Mouse (Mus musculus): ENCODE data around the gene Ctnnd2. TPM values are rescaled to one million over a fixed set of nuclear protein-coding genes. Genes with fewer than 3 reads are reported as not detected.
A peak's percentile ranks its signal among the peaks of the same experiment; 100 is the strongest.

Ctnnd2 gene
- polyA plus RNA-seq, 1 experiment from 2014 or later, result 19.9 TPM

DNA sequence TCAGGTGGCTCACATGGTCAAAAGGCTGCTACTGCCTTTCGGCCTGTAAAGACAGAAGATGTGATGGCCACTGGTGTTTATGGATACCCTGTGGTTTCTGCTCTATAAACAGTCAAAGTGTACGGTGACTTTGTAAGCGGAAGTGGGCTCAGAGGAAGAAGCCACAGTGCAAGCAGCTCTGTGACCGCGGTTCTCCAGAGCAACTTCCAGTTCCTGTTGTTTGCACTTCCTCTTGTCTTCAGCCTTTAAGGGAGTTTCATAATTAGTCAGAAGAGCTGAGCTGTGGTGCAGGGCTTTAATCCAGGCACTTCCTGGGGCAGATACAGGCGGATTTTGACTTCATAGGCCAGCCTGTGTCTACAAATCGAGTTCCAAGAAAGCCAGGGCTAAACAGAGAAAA, 438.2 kb downstream of the Ctnnd2 start:
- Histone ChIP-seq H3K9ac (no peak overlapping the region), H3K36me3 (ENCODE audit: insufficient read depth) (no peaks in the 10 kb centered on the region), H3K4me1 (ENCODE audit: insufficient read depth) (no peaks in the 10 kb centered on the region), H3K9me3 (ENCODE audit: low read depth, low read length) (no peaks in the 10 kb centered on the region), H3K27ac (ENCODE audit: low read depth) (no peak overlapping the region), H3K4me3 (ENCODE audit: low read depth, low read length) (no peak overlapping the region), H3K4me2 (no peak overlapping the region), H3K27me3 (ENCODE audit: insufficient read depth, low read length) (no peaks in the 10 kb centered on the region)
- ATAC-seq (ENCODE audit: insufficient read depth), result no peak
- WGBS, result 64% methylated on average over 7 of the region's 7 CpGs
- DNase-seq, result peak; percentile 32
- no peak for TF ChIP-seq CTCF (IDR thresholded peaks at IDR 0.05; ENCODE audit: low read depth)

DNA sequence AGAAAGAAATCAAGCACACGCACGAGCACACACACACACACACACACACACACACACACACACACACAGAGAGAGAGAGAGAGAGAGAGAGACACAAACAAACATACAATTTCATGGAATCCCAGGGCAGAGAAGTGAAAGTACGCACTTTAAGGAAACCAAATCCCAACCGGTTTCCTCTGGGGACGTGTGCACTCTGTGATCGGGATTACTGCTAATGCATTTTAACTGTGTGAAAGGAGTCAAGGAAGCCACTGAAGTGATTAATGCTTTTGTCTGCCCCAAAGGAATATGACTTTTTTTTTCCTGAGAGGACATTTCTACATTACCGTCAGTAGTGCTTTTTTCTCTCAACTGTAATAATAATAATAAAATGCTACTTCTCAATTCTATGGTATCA, 443.1 kb downstream of the Ctnnd2 start:
- Histone ChIP-seq H3K4me2 (no peak overlapping the region), H3K9me3 (ENCODE audit: low read depth, low read length) (no peaks in the 10 kb centered on the region), H3K36me3 (ENCODE audit: insufficient read depth) (no peaks in the 10 kb centered on the region), H3K9ac (no peak overlapping the region), H3K27me3 (ENCODE audit: insufficient read depth, low read length) (no peaks in the 10 kb centered on the region), H3K27ac (ENCODE audit: low read depth) (no peak overlapping the region), H3K4me3 (ENCODE audit: low read depth, low read length) (no peak overlapping the region), H3K4me1 (ENCODE audit: insufficient read depth) (no peaks in the 10 kb centered on the region)
- no peak for DNase-seq
- TF ChIP-seq CTCF (IDR thresholded peaks at IDR 0.05; ENCODE audit: low read depth), result no peak
- ATAC-seq (ENCODE audit: insufficient read depth), result no peak
- WGBS, result 75% methylated on average over 7 of the region's 7 CpGs

DNA sequence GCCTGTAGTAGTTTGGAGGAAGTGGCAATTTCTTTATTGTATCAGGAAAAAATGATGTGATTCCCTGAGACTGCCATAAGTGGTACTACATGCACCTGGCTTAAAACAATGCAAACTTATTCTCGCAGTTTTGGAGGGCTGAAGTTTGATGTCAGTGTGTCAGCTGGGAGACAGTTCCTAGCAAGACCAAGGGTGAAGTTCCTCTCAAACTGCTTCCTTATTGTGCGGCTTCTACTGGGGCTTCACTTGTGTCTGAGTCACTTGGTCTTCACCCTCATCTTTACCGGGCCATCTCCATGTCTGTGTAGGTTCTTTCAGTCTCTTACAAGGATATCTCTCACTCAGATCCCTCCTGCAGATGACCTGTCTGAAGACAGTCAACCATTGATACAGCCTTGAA, 444.5 kb downstream of the Ctnnd2 start:
- TF ChIP-seq CTCF (IDR thresholded peaks at IDR 0.05; ENCODE audit: low read depth), result no peak
- 71% methylated on average over 3 of the region's 3 CpGs for WGBS
- Histone ChIP-seq H3K27me3 (ENCODE audit: insufficient read depth, low read length) (no peaks in the 10 kb centered on the region), H3K9ac (no peak overlapping the region), H3K4me2 (no peak overlapping the region), H3K4me1 (ENCODE audit: insufficient read depth) (no peaks in the 10 kb centered on the region), H3K9me3 (ENCODE audit: low read depth, low read length) (no peaks in the 10 kb centered on the region), H3K27ac (ENCODE audit: low read depth) (no peak overlapping the region), H3K36me3 (ENCODE audit: insufficient read depth) (no peaks in the 10 kb centered on the region), H3K4me3 (ENCODE audit: low read depth, low read length) (no peak overlapping the region)
- ATAC-seq (ENCODE audit: insufficient read depth) (no peak), DNase-seq (no peak)

DNA sequence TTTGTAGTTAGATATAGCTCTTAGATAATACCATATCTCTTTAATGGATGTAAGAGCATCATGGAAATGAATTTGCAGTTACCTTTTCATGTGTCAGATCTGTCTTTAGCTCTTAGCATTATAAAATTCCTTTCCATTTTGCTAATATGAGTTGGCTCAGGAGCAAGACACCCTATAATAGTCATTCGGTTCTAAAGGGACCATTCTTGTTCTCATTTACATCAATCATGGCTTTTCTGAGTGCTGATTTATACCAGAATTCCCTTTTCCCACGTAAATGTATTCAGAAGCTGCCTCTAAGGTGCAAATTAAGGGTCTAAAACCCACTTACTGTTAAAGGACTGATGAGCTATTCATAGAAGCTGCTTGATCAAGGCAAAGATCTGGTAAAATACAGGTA, 445.5 kb downstream of the Ctnnd2 start:
- no peak for ATAC-seq (ENCODE audit: insufficient read depth)
- H3K4me3 ChIP-seq (ENCODE audit: low read depth, low read length), result no peak overlapping the region
- WGBS, result 69% methylated on average over 2 of the region's 2 CpGs
- H3K27me3 ChIP-seq (ENCODE audit: insufficient read depth, low read length), result no peaks in the 10 kb centered on the region
- no peak overlapping the region for H3K4me2 ChIP-seq
- no peaks in the 10 kb centered on the region for H3K36me3 ChIP-seq (ENCODE audit: insufficient read depth)
- no peak overlapping the region for H3K9ac ChIP-seq
- no peaks in the 10 kb centered on the region for H3K4me1 ChIP-seq (ENCODE audit: insufficient read depth)
- DNase-seq, result no peak
- no peaks in the 10 kb centered on the region for H3K9me3 ChIP-seq (ENCODE audit: low read depth, low read length)
- TF ChIP-seq CTCF (IDR thresholded peaks at IDR 0.05; ENCODE audit: low read depth), result no peak
- no peak overlapping the region for H3K27ac ChIP-seq (ENCODE audit: low read depth)

DNA sequence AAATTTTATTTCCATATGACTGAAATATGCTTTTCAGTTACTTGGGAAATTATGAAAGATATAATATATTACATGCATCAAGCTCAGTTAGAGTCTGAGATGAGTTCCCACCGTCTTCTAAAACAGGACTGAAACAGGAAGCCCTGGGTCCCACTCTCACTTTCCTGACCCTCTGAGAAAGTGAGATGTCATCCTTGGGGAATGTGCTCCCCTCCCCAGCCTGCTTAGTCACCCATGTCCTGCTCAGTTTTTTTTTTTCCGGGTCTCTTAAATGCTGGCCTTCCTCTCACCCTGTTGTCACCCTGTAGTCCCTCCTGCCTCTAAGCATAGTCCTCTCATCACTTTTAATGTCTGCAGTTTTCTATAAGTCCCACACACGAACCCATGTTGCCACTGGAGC, 456.1 kb downstream of the Ctnnd2 start:
- WGBS, result 27% methylated on average over 3 of the region's 3 CpGs
- DNase-seq (no peak), ATAC-seq (ENCODE audit: insufficient read depth) (no peak)

DNA sequence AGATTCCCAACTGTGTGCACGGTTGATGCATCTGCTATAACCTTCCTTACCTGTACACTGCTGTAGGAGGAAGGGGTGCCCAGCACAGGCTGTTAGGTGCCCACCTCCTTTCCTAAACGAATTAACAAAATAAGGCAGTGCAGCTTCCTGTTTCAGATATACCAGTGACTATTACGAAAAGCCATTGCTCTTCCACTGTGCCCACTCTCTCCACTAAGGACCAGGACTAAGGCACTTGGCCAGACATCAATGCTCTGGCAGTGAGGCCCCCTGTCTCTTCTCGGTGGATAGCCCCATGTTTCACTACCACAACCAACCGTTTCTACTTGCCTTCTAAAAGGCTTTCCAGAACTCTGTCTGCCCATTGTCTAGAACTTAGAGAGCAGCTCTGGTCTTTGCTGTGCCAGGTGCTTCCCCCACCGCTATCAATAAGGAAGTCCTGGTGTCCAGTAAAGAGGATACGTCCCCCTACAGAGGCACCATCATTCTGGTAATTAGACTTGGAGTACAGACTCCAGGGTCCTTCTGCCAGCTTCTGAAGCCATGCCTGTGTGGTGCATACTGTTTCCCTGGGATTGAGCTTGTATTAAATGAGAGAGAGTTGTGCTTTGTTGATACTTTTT, 459.8 kb downstream of the Ctnnd2 start:
- no peak for TF ChIP-seq CTCF (IDR thresholded peaks at IDR 0.05; ENCODE audit: low read depth)
- Histone ChIP-seq H3K9me3 (ENCODE audit: low read depth, low read length) (no peaks in the 10 kb centered on the region), H3K4me1 (ENCODE audit: insufficient read depth) (no peaks in the 10 kb centered on the region), H3K4me2 (no peak overlapping the region), H3K36me3 (ENCODE audit: insufficient read depth) (no peaks in the 10 kb centered on the region), H3K9ac (no peak overlapping the region), H3K27ac (ENCODE audit: low read depth) (no peak overlapping the region), H3K4me3 (ENCODE audit: low read depth, low read length) (no peak overlapping the region), H3K27me3 (ENCODE audit: insufficient read depth, low read length) (no peaks in the 10 kb centered on the region)
- 73% methylated on average over 7 of the region's 7 CpGs for WGBS
- DNase-seq, result no peak
- no peak for ATAC-seq (ENCODE audit: insufficient read depth)

More for the DNA sequence above, 456.1 kb downstream of the Ctnnd2 start:
- Histone ChIP-seq H3K36me3 (ENCODE audit: insufficient read depth) (no peaks in the 10 kb centered on the region), H3K4me2 (no peak overlapping the region), H3K4me3 (ENCODE audit: low read depth, low read length) (no peak overlapping the region), H3K9ac (no peak overlapping the region), H3K27ac (ENCODE audit: low read depth) (no peak overlapping the region), H3K4me1 (ENCODE audit: insufficient read depth) (no peaks in the 10 kb centered on the region), H3K27me3 (ENCODE audit: insufficient read depth, low read length) (no peaks in the 10 kb centered on the region), H3K9me3 (ENCODE audit: low read depth, low read length) (no peaks in the 10 kb centered on the region)
- TF ChIP-seq CTCF (IDR thresholded peaks at IDR 0.05; ENCODE audit: low read depth), result no peak

DNA sequence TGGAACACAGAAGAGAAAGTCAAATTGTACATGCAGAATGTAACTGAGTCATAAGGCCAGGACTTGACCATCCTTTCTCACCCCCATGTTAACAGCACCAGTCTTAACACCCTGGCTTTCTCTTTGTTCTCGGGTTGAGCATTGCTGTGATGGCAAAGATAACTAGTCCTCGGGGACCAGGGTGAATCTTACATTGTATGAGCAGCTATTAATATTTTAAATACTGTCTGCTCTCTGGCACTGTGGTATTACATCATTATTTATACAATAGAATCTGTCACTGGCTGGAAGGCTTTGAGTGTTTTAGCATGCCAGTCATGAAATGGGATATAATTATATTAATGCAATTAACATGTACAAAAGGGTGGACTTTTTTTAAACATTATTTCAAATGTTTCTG, 461.5 kb downstream of the Ctnnd2 start:
- H3K27ac ChIP-seq (ENCODE audit: low read depth), result no peak overlapping the region
- no peak overlapping the region for H3K4me3 ChIP-seq (ENCODE audit: low read depth, low read length)
- no peak for TF ChIP-seq CTCF (IDR thresholded peaks at IDR 0.05; ENCODE audit: low read depth)
- H3K36me3 ChIP-seq (ENCODE audit: insufficient read depth), result no peaks in the 10 kb centered on the region
- no peak overlapping the region for H3K9ac ChIP-seq
- H3K4me2 ChIP-seq, result no peak overlapping the region
- H3K27me3 ChIP-seq (ENCODE audit: insufficient read depth, low read length), result no peaks in the 10 kb centered on the region
- H3K4me1 ChIP-seq (ENCODE audit: insufficient read depth), result no peaks in the 10 kb centered on the region
- 25% methylated on average over 2 of the region's 2 CpGs for WGBS
- ATAC-seq (ENCODE audit: insufficient read depth), result no peak
- no peak for DNase-seq
- H3K9me3 ChIP-seq (ENCODE audit: low read depth, low read length), result no peaks in the 10 kb centered on the region

DNA sequence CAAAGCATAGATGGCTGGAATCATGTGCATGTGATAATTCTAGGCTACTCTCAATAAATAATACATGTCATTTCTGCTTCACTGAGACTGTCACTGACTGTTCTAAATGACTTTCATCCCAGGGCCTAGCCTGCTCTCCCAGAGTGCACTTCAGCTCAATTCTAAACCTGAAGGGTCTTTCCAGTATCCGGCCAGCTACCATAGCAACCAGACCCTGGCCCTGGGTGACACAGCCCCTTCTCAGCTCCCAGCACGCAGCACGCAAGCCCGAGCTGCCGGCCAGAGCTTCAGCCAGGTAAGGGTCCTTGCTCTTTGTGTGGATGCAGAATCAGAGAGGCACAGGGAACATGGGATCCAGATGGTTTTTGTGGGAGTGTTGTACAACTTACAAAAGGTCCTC, 462.1 kb downstream of the Ctnnd2 start:
- WGBS, result 38% methylated on average over 5 of the region's 5 CpGs
- Histone ChIP-seq H3K9ac (no peak overlapping the region), H3K27ac (ENCODE audit: low read depth) (no peak overlapping the region), H3K36me3 (ENCODE audit: insufficient read depth) (no peaks in the 10 kb centered on the region), H3K4me2 (no peak overlapping the region), H3K27me3 (ENCODE audit: insufficient read depth, low read length) (no peaks in the 10 kb centered on the region), H3K4me1 (ENCODE audit: insufficient read depth) (no peaks in the 10 kb centered on the region), H3K9me3 (ENCODE audit: low read depth, low read length) (no peaks in the 10 kb centered on the region), H3K4me3 (ENCODE audit: low read depth, low read length) (no peak overlapping the region)
- no peak for ATAC-seq (ENCODE audit: insufficient read depth)
- no peak for TF ChIP-seq CTCF (IDR thresholded peaks at IDR 0.05; ENCODE audit: low read depth)
- DNase-seq, result no peak
